Mouse (Mus musculus) hindbrain, embryonic 12.5 days (tissue): Measurements from ENCODE around the gene Serpinb6a. TPM values are rescaled to one million over a fixed set of nuclear protein-coding genes. Genes with fewer than 3 reads are reported as not detected.
A peak's percentile ranks its signal among the peaks of the same experiment; 100 is the strongest.

Experiments
- ATAC-seq: fragments of 200-750 bp; cut with Nextera tagmentation; 2 replicates; pipeline ENCODE4 v1.8.0; 2017; ENCODE audit warnings: moderate TSS enrichment; ENCODE audit not compliant: low FRiP score
- H3K27ac ChIP-seq: fragments of 300-500 bp; sonication (generic); 2 replicates; pipeline ENCODE4 v1.5.1; 2016; ENCODE audit warnings: mild to moderate bottlenecking
- H3K27me3 ChIP-seq: fragments of 300-500 bp; sonication (generic); 2 replicates; pipeline ENCODE4 v1.6.1; 2016; ENCODE audit warnings: mild to moderate bottlenecking
- H3K36me3 ChIP-seq: fragments of 300-500 bp; sonication (generic); 2 replicates; pipeline ENCODE4 v1.6.1; 2016; ENCODE audit warnings: mild to moderate bottlenecking
- H3K4me1 ChIP-seq: fragments of 300-500 bp; sonication (generic); 2 replicates; pipeline ENCODE4 v1.6.1; 2016
- H3K4me2 ChIP-seq: fragments of 300-500 bp; sonication (generic); replicated peaks from 2 replicates; pipeline ENCODE4 v1.6.1; 2016; ENCODE audit warnings: mild to moderate bottlenecking
- H3K4me3 ChIP-seq: fragments of 300-500 bp; sonication (generic); 2 replicates; pipeline ENCODE4 v1.5.1; 2016; ENCODE audit warnings: mild to moderate bottlenecking
- H3K9ac ChIP-seq: fragments of 300-500 bp; sonication (generic); 2 replicates; pipeline ENCODE4 v1.6.1; 2016; ENCODE audit warnings: mild to moderate bottlenecking, moderate library complexity
- H3K9me3 ChIP-seq: fragments of 300-500 bp; sonication (generic); replicated peaks from 2 replicates; pipeline ENCODE4 v1.6.1; 2016; ENCODE audit warnings: mild to moderate bottlenecking
- WGBS: fragments of 180-500 bp; shearing (Covaris S2); methylation state at CpG from one replicate; pipeline ENCODE4 v1.1.7; 2016; 5-methylcytosine and 5-hydroxymethylcytosine counted together
- polyA plus RNA-seq: library from polyadenylated mRNA; unstranded; fragments of >200 nt; fragmentation: Nextera tagmentation; extraction: Ambion mirVana; gene quantifications from 2 replicates; pipeline ENCODE4 v1.2.1, GENCODE M21; 2016

Gene Serpinb6a
- polyA plus RNA-seq, 1 experiment from 2014 or later = 44.2 TPM

DNA sequence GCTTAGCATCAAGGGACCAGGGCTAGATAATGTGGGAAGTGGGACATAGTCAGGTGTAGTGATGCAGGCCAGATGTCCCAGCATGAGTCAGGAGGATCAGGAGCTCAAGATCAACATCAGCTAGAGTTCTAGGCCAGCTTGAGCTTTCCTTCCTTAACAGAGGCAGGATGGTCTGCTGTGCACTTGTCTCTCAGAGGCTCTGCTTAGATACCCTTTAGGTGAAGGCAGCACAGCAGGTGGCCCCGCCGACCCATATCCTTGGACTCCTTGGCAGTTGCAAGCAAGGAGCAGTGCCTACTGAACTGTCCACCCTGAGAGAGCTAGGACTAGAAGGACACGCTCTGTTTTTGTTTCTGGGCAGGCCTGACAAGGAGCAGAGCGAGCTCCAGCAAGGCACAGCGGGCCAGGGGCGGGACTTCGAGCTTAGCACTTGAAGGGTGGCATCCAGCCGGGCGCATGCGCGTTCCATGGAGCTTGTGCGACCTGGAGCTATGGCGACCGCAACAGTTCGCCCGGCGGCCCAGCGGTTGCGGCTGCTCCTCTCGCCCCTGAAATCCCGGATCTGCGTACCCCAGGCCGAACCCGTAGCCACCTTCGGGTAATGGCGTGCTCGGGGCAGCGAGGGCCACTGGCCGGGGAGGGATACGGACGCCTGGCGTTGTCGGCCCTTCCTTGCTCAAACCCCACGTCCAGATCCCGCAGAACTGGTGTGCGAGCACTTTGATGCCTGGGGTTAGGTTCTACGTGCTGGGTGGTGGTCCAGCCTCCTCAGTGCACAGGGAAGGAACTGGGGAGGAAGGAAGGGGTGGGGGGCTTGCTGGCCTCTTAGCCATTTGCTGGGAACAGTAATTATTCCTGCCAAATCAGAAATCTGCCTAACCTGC, 34.8 kb upstream of the Serpinb6a start, which contains the start of gene Bphl:
Bphl (plus strand) TSS at position 426 of the 884 bp plus-strand sequence.
- Histone ChIP-seq H3K9me3 (peaks cover 4% of the 10 kb centered on the region; the same call in 1 of the 2 replicates), H3K4me3 (peak within 1 kb of the TSS; percentile 65), H3K27ac (peak within 1 kb of the TSS; percentile 84), H3K4me1 (peaks cover 19% of the 10 kb centered on the region), H3K4me2 (peak within 1 kb of the TSS; percentile 77), H3K36me3 (0 out of 2 replicates have a peak, but pooled peaks cover 7% of the 10 kb centered on the region), H3K9ac (peak within 1 kb of the TSS; percentile 80), H3K27me3 (no peaks in the 10 kb centered on the region)
- ATAC-seq = peak; percentile 96
- WGBS = under 1% methylated on average over 37 of the region's 37 CpGs

DNA sequence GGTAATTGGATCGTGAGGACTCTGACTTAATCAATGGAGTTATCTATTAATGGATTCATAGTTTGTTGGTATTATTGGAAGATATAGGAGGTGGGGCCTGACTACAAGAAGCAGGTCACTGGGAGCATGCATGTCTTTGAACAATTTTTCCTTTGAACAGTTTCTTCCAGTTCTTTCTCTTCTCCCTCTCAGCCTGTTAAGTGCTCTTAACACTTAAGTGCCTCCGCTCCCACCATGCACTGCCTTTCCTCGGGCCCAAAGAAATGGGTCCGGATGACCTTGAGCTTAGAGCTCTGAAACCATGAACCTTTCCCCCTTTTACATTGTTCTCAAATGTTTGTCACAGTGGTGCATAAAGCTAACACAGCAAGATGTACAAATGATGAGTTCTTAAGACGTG, 34.1 kb upstream of the Serpinb6a start:
- Histone ChIP-seq H3K9me3 (peaks cover 4% of the 10 kb centered on the region; the same call in 1 of the 2 replicates), H3K27me3 (no peaks in the 10 kb centered on the region), H3K9ac (no peak overlapping the region), H3K4me3 (no peak overlapping the region; the same call in 1 of the 2 replicates), H3K27ac (peak overlapping the region; percentile 84; the same call in 1 of the 2 replicates), H3K4me1 (peaks cover 19% of the 10 kb centered on the region), H3K36me3 (0 out of 2 replicates have a peak, but pooled peaks cover 11% of the 10 kb centered on the region), H3K4me2 (peak overlapping the region; percentile 77; the same call in 1 of the 2 replicates)
- 0 out of 2 replicates have a peak, but pooled peaks have one; percentile 7 for ATAC-seq
- WGBS = 87% methylated on average over 5 of the region's 5 CpGs

DNA sequence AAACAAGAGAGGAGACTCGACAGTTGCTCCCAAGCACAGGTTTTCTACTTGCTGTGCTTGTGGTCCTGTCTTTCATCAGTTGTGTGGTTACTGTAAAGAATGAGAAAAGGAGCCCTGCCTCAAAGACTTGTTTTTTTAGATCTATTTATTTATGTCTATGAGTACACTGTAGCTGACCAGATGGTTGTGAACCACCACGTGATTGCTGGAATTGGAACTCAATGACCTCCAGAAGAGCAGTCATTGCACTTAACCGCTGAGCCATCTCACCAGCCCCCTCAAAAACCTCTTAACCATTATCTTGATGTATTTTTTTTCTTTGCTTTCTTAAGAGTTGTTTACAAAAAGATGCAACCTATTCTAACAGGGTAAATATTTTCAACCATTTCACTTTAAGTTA, 32.8 kb upstream of the Serpinb6a start:
- no peak for ATAC-seq
- H3K27me3 ChIP-seq = no peaks in the 10 kb centered on the region
- H3K9ac ChIP-seq = no peak overlapping the region
- H3K4me3 ChIP-seq = no peak overlapping the region
- H3K4me1 ChIP-seq = peaks cover 19% of the 10 kb centered on the region
- 86% methylated on average over 3 of the region's 3 CpGs for WGBS
- H3K36me3 ChIP-seq = 0 out of 2 replicates have a peak, but pooled peaks cover 17% of the 10 kb centered on the region
- peaks cover 4% of the 10 kb centered on the region; the same call in 1 of the 2 replicates for H3K9me3 ChIP-seq
- H3K27ac ChIP-seq = no peak overlapping the region
- no peak overlapping the region for H3K4me2 ChIP-seq

DNA sequence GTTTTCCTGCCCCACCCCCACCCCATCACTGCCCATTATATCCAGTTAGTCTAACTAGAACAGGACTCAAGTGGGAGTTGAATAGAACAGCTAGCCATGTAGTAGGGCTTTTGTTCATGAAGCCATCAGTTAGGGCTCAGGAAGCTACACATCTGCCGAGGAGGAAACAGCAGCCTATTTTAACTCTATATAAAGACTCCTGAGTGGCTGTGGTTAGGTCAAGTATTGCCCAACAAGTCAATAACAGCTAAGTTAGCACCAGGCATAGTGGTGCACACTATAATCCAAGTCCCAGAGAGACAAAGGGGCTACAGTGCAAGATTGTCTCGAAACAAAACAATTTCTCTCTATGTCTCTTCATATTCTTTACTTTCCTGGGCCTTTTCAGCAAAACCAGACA, 29.4 kb upstream of the Serpinb6a start:
- Histone ChIP-seq H3K36me3 (peaks cover 27% of the 10 kb centered on the region; the same call in 1 of the 2 replicates), H3K27ac (no peak overlapping the region), H3K4me3 (no peak overlapping the region), H3K27me3 (no peaks in the 10 kb centered on the region), H3K4me2 (no peak overlapping the region), H3K4me1 (peaks cover 4% of the 10 kb centered on the region; the same call in 1 of the 2 replicates), H3K9ac (no peak overlapping the region), H3K9me3 (no peaks in the 10 kb centered on the region)
- ATAC-seq = no peak
- WGBS = 65% methylated on average over 2 of the region's 2 CpGs

DNA sequence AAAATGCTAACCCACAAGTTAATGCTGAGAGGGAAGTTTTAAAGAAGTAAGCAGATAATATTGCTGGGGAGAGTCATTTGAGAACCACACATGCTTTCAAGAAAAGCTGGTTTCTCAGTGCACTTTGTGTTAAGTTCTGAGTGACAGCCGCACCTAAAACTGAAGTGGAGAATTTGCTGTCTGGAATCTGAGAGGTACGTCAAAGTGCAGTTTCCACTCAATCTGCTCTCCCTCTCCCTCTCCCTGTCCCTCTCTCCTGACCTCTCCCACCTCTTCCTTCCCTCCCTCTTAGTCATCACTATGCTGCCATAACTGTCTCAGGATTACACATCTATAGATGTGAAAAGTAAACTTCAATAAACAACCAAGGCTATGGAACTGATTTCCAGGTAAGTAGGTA, 19.4 kb upstream of the Serpinb6a start:
- no peaks in the 10 kb centered on the region for H3K27me3 ChIP-seq
- no peak overlapping the region for H3K9ac ChIP-seq
- ATAC-seq = no peak
- no peak overlapping the region for H3K27ac ChIP-seq
- H3K9me3 ChIP-seq = no peaks in the 10 kb centered on the region
- no peaks in the 10 kb centered on the region for H3K4me1 ChIP-seq
- no peak overlapping the region for H3K4me2 ChIP-seq
- H3K4me3 ChIP-seq = no peak overlapping the region
- peaks cover 27% of the 10 kb centered on the region for H3K36me3 ChIP-seq
- WGBS = 90% methylated on average over 2 of the region's 2 CpGs

DNA sequence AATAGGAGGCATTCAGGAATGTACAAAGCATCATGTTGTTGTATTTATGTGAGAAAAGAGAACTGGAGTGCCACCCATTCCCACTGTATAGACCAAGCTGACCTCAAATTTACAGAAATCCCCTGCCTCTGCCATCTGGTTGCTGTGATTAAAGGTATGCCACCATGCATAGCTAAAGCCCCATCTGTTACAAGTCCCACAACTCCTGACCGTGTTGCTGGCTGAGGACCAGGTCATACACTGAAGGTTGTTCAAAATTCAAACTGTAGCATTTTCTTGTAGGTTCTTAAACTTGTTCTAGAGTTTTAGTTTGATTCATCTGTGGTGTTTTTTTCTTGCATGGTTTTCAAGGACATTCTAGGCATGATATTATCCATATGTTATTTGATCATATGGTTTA, 15.9 kb upstream of the Serpinb6a start:
- ATAC-seq = no peak
- Histone ChIP-seq H3K36me3 (peaks cover 38% of the 10 kb centered on the region), H3K9me3 (no peaks in the 10 kb centered on the region), H3K9ac (no peak overlapping the region), H3K4me1 (no peaks in the 10 kb centered on the region), H3K4me3 (no peak overlapping the region), H3K27me3 (no peaks in the 10 kb centered on the region), H3K4me2 (no peak overlapping the region), H3K27ac (no peak overlapping the region)
- 89% methylated on average over 1 of the region's 1 CpGs for WGBS

DNA sequence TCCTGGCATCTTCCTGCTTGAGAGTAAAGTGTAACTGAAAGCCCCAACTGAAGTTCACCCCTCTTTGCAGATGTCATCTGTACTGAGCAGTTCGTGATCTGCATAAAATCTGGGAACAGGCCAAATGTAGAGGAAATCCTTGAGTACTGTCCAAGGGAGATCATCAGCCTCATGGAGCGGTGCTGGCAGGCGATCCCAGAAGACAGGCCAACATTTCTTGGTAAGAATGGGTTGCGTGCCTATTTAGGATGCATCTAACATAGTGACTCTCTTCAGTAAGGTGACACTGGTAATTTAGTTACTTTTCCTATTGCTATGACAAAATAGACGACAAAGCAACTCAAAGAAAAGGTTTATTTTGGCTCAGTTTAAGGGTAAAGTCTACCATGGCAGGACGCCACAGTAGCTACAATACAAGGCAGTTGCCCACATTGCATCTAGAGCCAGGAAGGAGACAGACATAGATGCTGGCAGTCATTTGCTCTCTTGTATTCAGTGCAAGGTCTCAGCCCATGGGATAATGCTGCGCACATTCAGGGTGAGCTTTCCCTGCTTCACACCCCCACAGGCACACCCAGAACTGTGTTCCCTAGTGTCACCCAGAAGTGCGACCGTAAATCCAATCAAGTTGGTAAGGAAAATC, 14.5 kb upstream of the Serpinb6a start:
- 95% methylated on average over 9 of the region's 9 CpGs for WGBS
- no peak overlapping the region for H3K27ac ChIP-seq
- no peak overlapping the region for H3K4me3 ChIP-seq

DNA sequence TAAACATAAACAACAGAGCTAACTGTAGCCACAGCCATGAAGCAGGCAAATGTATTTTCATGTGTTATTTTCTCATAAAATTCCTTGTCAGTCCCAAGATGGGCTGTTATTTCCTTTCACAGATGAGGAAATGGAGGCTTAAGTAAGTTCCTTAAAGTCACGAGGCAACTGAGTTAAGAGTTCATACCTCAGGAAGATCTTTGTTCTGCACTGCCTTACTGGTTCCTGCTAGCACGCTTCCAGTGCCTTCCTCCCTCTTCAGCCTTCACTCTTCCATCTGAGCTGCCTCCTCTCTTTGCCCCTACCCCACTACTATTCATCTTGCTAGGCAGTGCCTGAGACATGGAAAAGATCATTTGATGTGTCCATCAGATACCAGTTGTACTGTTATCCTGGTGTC, 4.6 kb upstream of the Serpinb6a start:
- ATAC-seq = no peak
- H3K27ac ChIP-seq = no peak overlapping the region
- no peak overlapping the region for H3K4me3 ChIP-seq
- H3K4me2 ChIP-seq = no peak overlapping the region
- H3K9me3 ChIP-seq = no peaks in the 10 kb centered on the region
- peaks cover 5% of the 10 kb centered on the region for H3K4me1 ChIP-seq
- H3K36me3 ChIP-seq = peaks cover 10% of the 10 kb centered on the region; the same call in 1 of the 2 replicates
- no peaks in the 10 kb centered on the region for H3K27me3 ChIP-seq
- H3K9ac ChIP-seq = no peak overlapping the region
- WGBS = 64% methylated on average over 2 of the region's 2 CpGs

More for the DNA sequence above, 14.5 kb upstream of the Serpinb6a start:
- Histone ChIP-seq H3K36me3 (peaks cover 38% of the 10 kb centered on the region), H3K4me1 (no peaks in the 10 kb centered on the region), H3K9ac (no peak overlapping the region), H3K9me3 (no peaks in the 10 kb centered on the region), H3K4me2 (no peak overlapping the region), H3K27me3 (no peaks in the 10 kb centered on the region)
- no peak for ATAC-seq

DNA sequence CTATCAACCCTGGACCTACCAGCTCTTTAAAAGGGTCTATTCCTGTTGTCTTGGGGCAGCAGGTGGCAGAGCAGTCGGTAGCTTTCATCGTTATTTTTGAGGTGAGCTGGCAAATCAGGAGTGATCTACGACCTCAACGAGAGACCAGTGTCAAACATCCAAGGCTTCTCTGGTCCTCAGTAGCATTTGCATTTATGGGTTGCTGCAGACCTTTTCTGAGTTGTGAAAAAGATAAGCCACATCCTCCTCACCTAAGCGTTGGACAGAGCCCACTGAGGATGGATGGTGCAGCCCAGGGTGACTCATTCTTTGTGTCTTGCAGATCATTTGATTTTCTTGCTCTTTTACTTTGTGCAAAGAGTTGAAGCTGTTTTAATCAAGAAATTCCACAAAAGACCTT, 464 bp upstream of the Serpinb6a start:
- Histone ChIP-seq H3K36me3 (no peaks in the 10 kb centered on the region), H3K4me2 (peak overlapping the region; percentile 74), H3K27me3 (no peaks in the 10 kb centered on the region), H3K9me3 (no peaks in the 10 kb centered on the region), H3K4me3 (peak overlapping the region; percentile 97), H3K4me1 (peaks cover 12% of the 10 kb centered on the region), H3K27ac (0 out of 2 replicates have a peak overlapping the region, but pooled peaks have one; percentile 52), H3K9ac (peak overlapping the region; percentile 90)
- ATAC-seq = 0 out of 2 replicates have a peak, but pooled peaks have one; percentile 8
- 17% methylated on average over 5 of the region's 5 CpGs for WGBS

DNA sequence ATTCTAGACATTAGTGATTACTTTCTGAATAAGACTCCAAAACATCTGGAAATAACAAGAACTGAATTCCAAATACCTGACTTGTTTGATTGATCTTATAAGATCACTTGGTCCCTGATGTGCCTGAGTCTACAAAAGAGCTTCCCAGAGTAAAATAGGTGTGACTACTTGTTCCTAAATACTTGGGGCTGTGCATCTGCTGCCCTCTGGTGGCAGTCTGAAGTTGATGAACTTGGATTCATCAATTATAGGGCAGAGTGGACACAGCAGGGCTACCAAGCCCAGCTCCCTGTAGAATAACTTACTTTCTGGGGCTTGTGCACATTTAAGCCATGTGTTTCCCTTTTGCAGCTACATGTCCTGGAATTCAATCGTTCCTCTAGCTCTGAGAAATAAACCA, 7.4 kb downstream of the Serpinb6a start:
- no peak for ATAC-seq
- Histone ChIP-seq H3K9ac (no peak overlapping the region), H3K4me3 (no peak overlapping the region), H3K27ac (no peak overlapping the region), H3K4me2 (no peak overlapping the region), H3K4me1 (no peaks in the 10 kb centered on the region), H3K36me3 (0 out of 2 replicates have a peak, but pooled peaks cover 9% of the 10 kb centered on the region), H3K27me3 (no peaks in the 10 kb centered on the region), H3K9me3 (no peaks in the 10 kb centered on the region)
- WGBS = 13% methylated on average over 1 of the region's 1 CpGs

DNA sequence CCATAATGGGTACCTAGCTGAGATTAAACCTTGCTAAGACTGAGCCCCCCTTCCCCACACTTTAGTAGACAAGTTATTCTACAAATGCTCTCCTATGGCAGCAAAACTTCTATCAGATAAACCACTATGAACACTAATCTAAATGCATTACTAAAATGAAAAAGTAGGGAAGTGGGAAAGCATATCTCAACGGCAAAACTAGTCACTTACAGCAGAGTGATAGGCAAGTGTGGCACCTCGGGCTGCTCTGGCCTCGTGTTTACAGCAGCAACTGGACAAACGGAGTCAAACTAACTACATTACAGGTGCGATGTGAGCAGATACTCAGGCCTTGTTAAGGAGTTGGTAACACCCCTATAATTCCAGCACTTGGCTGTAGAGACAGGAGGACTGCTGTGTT, 13.0 kb downstream of the Serpinb6a start:
- Histone ChIP-seq H3K4me1 (no peaks in the 10 kb centered on the region), H3K9ac (no peak overlapping the region), H3K27ac (no peak overlapping the region), H3K4me2 (no peak overlapping the region), H3K9me3 (no peaks in the 10 kb centered on the region), H3K36me3 (0 out of 2 replicates have a peak, but pooled peaks cover 4% of the 10 kb centered on the region), H3K27me3 (no peaks in the 10 kb centered on the region), H3K4me3 (no peak overlapping the region)
- 85% methylated on average over 5 of the region's 5 CpGs for WGBS
- no peak for ATAC-seq

DNA sequence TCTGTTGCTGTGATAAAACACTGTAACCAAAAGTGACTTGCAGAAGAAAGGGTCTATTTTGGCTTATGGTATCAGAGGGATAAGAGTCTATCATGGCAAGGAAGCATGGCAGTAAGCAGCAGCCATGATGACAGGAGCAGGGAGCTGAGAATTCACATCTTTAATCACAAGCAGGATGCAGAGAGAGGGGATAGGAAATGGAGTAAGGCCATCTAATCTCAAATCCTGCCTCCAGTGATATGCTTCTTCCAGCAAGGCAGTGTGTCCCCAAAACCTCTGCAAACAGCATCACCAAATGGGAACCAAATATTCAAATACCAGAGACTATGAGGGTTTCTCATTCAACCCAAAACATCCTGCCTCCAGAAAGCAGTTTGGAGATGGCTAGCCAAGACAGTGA, 36.0 kb downstream of the Serpinb6a start:
- Histone ChIP-seq H3K9me3 (no peaks in the 10 kb centered on the region), H3K36me3 (no peaks in the 10 kb centered on the region), H3K4me2 (no peak overlapping the region), H3K4me1 (peaks cover 6% of the 10 kb centered on the region), H3K27me3 (no peaks in the 10 kb centered on the region), H3K4me3 (no peak overlapping the region), H3K27ac (no peak overlapping the region), H3K9ac (no peak overlapping the region)
- no peak for ATAC-seq
